Mouse (Mus musculus) embryonic fibroblast, embryonic 13.5 days (primary cell): Measurements from ENCODE around the gene Cacna1e.

Experiments used
- CTCF ChIP-seq: IDR thresholded peaks from 2 replicates; pipeline ENCODE4 v1.5.1; 2011; ENCODE audit warnings: mild to moderate bottlenecking, control low read depth, low read length, moderate library complexity, borderline replicate concordance; ENCODE audit not compliant: insufficient read depth
- POLR2A ChIP-seq: IDR thresholded peaks from 2 replicates; pipeline ENCODE4 v1.6.1; 2011; ENCODE audit warnings: low read depth, mild to moderate bottlenecking, control low read depth, low read length, moderate library complexity

DNA sequence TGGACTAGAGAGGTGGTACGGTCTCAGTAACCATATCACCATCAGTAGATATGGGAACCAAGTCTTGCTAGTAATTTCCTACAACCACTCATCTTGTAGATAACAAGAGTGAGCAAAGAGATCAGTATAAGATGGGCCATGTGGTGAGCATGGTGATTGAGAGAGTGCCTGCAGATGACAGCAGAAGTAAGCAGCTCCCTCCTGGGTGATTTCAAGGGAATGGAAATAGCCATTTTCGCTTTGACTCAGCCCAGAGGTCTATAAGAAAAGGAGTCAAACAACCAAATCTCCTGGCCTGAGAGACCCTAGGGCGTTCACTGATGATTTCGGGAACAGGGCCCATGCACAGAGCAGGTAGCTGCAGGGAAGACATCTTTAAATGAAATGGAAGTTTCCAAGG lies 45.0 kb downstream of the Cacna1e start:
- TF ChIP-seq CTCF (no peak), POLR2A (no peak)
